In genomic region chr1:75210136-75211087, GRCm38 (mm10) we compare ENCODE assay signal across 8 mouse cellular contexts. TPM values are rescaled to one million over a fixed set of nuclear protein-coding genes. Genes with fewer than 3 reads are reported as not detected.
A peak's percentile ranks its signal among the peaks of the same experiment; 100 is the strongest.
DNase-seq lines count a peak whose midpoint lies in the region; ATAC-seq and TF ChIP-seq lines count a peak whose summit lies in the region.

Gene Glb1l, minus strand, starts transcription at chr1:75210813.
Gene Stk16, plus strand, starts transcription at chr1:75210838.

- peaks cover 38% of the 10 kb centered on the region for H3K36me3 ChIP-seq in heart, embryonic 10.5 days
- peaks cover 43% of the 10 kb centered on the region for H3K36me3 ChIP-seq in kidney, embryonic 15.5 days

- H3K4me3 ChIP-seq in bone marrow macrophage, adult 2 months (ENCODE audit: insufficient read depth, low read length), result peak within 1 kb of the TSS; percentile 96
- H3K4me3 ChIP-seq in embryonic fibroblast, embryonic 13.5 days (ENCODE audit: insufficient read depth, low read length), result peak within 1 kb of the TSS; percentile 64
- H3K4me3 ChIP-seq in heart, embryonic 10.5 days, result peak within 1 kb of the TSS; percentile 97
- H3K4me3 ChIP-seq in kidney, embryonic 15.5 days (replicated peaks), result peak within 1 kb of the TSS; percentile 79

- no peaks in the 10 kb centered on the region for H3K9me3 ChIP-seq in heart, embryonic 10.5 days
- no peaks in the 10 kb centered on the region for H3K9me3 ChIP-seq in kidney, embryonic 15.5 days (replicated peaks)

- WGBS in heart, embryonic 10.5 days, result 6% methylated on average over 42 of the region's 42 CpGs
- WGBS in kidney, embryonic 15.5 days, result 4% methylated on average over 42 of the region's 42 CpGs

- no peak for TF ChIP-seq POLR2A in bone marrow macrophage, adult 2 months (IDR thresholded peaks at IDR 0.05; ENCODE audit: borderline replicate concordance, low read depth, low read length)
- peak; percentile 95 for TF ChIP-seq POLR2A in embryonic fibroblast, embryonic 13.5 days (IDR thresholded peaks at IDR 0.05; ENCODE audit: low read depth, low read length)

- H3K9ac ChIP-seq in kidney, embryonic 15.5 days, result peak within 1 kb of the TSS; percentile 83

- TF ChIP-seq CTCF in bone marrow macrophage, adult 2 months (IDR thresholded peaks at IDR 0.05; ENCODE audit: low read depth, low read length), result no peak
- TF ChIP-seq CTCF in embryonic fibroblast, embryonic 13.5 days (IDR thresholded peaks at IDR 0.05; ENCODE audit: borderline replicate concordance, insufficient read depth, low read length), result no peak

- peak; percentile 97 for DNase-seq in A20 (ENCODE audit: low read depth, low spot score)
- peak; percentile 97 for DNase-seq in heart, embryonic 10.5 days (ENCODE audit: low spot score)
- DNase-seq in liver, result peak; percentile 94
- DNase-seq in spleen, postnatal 4 days (ENCODE audit: low spot score in 2 of 2), result peak; percentile 94 to 97

- H3K4me2 ChIP-seq in kidney, embryonic 15.5 days, result peak within 1 kb of the TSS; percentile 80

- no peak within 1 kb of the TSS for H3K27ac ChIP-seq in bone marrow macrophage, adult 2 months (ENCODE audit: insufficient read depth, low read depth, low read length)
- H3K27ac ChIP-seq in embryonic fibroblast, embryonic 13.5 days (ENCODE audit: insufficient read depth, low read length), result no peak within 1 kb of the TSS
- peak within 1 kb of the TSS; percentile 94 for H3K27ac ChIP-seq in heart, embryonic 10.5 days
- peak within 1 kb of the TSS; percentile 85 for H3K27ac ChIP-seq in kidney, embryonic 15.5 days

- ATAC-seq in kidney, embryonic 15.5 days (replicated peaks; ENCODE audit: low FRiP score), result peak; percentile 86
- peak; percentile 90 for ATAC-seq in monocyte, adult 5-6 weeks (replicated peaks; ENCODE audit: insufficient number of reproducible peaks, low FRiP score, low TSS enrichment, poor library complexity, severe bottlenecking)

- H3K4me1 ChIP-seq in bone marrow macrophage, adult 2 months (ENCODE audit: control insufficient read depth, insufficient read depth, low read length), result peaks cover 40% of the 10 kb centered on the region
- 0 out of 2 replicates have a peak, but pooled peaks cover 3% of the 10 kb centered on the region for H3K4me1 ChIP-seq in embryonic fibroblast, embryonic 13.5 days (ENCODE audit: control insufficient read depth, insufficient read depth, low read length)
- H3K4me1 ChIP-seq in heart, embryonic 10.5 days, result peaks cover 37% of the 10 kb centered on the region
- peaks cover 62% of the 10 kb centered on the region for H3K4me1 ChIP-seq in kidney, embryonic 15.5 days

- peaks cover 18% of the 10 kb centered on the region; the same call in 1 of the 2 replicates for H3K27me3 ChIP-seq in heart, embryonic 10.5 days (ENCODE audit: insufficient read depth, poor library complexity, severe bottlenecking)
- H3K27me3 ChIP-seq in kidney, embryonic 15.5 days, result no peaks in the 10 kb centered on the region

RNA-seq across cellular contexts. Expression of gene Glb1l, which starts in this region (rescaled TPM):
- polyA plus RNA-seq in bone marrow macrophage, adult 2 months (2012; ENCODE audit: insufficient read depth, insufficient read length, missing spikeins), result 27.1 and 28.0 TPM in 2 replicates
- 25.1 and 34.3 TPM in 2 replicates for polyA plus RNA-seq in embryonic fibroblast, embryonic 13.5 days (2011; ENCODE audit: insufficient read length, low read depth, missing spikeins)
- polyA plus RNA-seq in heart, embryonic 10.5 days (2016; fragmentation: Nextera tagmentation; extraction: Ambion mirVana), result 7.9 and 10.9 TPM in 2 replicates
- 44.9 and 45.8 TPM in 2 replicates for polyA plus RNA-seq in kidney, embryonic 15.5 days (2015; fragmentation: Nextera tagmentation; extraction: Ambion mirVana)
- 9.2 to 12.8 TPM (median 9.2 TPM) in 3 replicates for total RNA-seq in monocyte, adult 5-6 weeks (2017)

RNA-seq across cellular contexts. Expression of gene Stk16, which starts in this region (rescaled TPM):
- 41.9 and 46.0 TPM in 2 replicates for polyA plus RNA-seq in bone marrow macrophage, adult 2 months (2012; ENCODE audit: insufficient read depth, insufficient read length, missing spikeins)
- polyA plus RNA-seq in embryonic fibroblast, embryonic 13.5 days (2011; ENCODE audit: insufficient read length, low read depth, missing spikeins), result 57.3 and 59.4 TPM in 2 replicates
- 103 and 131 TPM in 2 replicates for polyA plus RNA-seq in heart, embryonic 10.5 days (2016; fragmentation: Nextera tagmentation; extraction: Ambion mirVana)
- 142 and 148 TPM in 2 replicates for polyA plus RNA-seq in kidney, embryonic 15.5 days (2015; fragmentation: Nextera tagmentation; extraction: Ambion mirVana)
- 35.5 to 62.5 TPM (median 42.0 TPM) in 3 replicates for total RNA-seq in monocyte, adult 5-6 weeks (2017)

Comparison
In these comparisons a context has a peak if more than half of its experiments do, and no peak if none do; other contexts are left out.
1. H3K27ac ChIP-seq: peak in heart, embryonic 10.5 days (single experiment) and kidney, embryonic 15.5 days (single experiment); none in bone marrow macrophage, adult 2 months (single experiment) and embryonic fibroblast, embryonic 13.5 days (single experiment).
2. Peak in every context shown above with its lines, with median percentiles within 50 percentile points of each other: DNase-seq and H3K4me3 ChIP-seq.